Mouse (Mus musculus) E14TG2a.4 (cell line): ENCODE measurements around the gene Pcyt1a.
"Not testable (repeated sequence)": the region's sequence is repeated elsewhere in the genome, so short reads cannot be mapped to it uniquely, and the experiment has no call there.

Experiments used
- CTCF ChIP-seq: conservative IDR thresholded peaks from 2 replicates; pipeline ENCODE4 v1.5.1; 2014; ENCODE audit warnings: low read length
- NANOG ChIP-seq: IDR thresholded peaks from 2 replicates; pipeline ENCODE4 v1.6.1; 2014; ENCODE audit warnings: borderline replicate concordance, low read length, mixed read lengths
- POU5F1 ChIP-seq: IDR thresholded peaks from 2 replicates; pipeline ENCODE4 v1.6.1; 2014; ENCODE audit warnings: low read length, borderline replicate concordance

- TF ChIP-seq CTCF, POU5F1, NANOG: not testable (repeated sequence)
Measured at GRCm38 (mm10) chr16:32494371-32494770, 63.6 kb downstream of the Pcyt1a start.
